Mouse (Mus musculus) adrenal gland, adult 8-10 months (tissue): ENCODE data around the gene Cnn2. TPM values are rescaled to one million over a fixed set of nuclear protein-coding genes. Genes with fewer than 3 reads are reported as not detected.
"Not testable (repeated sequence)": the region's sequence is repeated elsewhere in the genome, so short reads cannot be mapped to it uniquely, and the experiment has no call there.

Source experiments
- DNase-seq: peaks from one replicate; pipeline ENCODE4 v3.0.0; 2022
- total RNA-seq, 4 experiments: library from RNA; stranded (reverse); gene quantifications; 2 replicates each; pipeline ENCODE4 v1.2.4; 2022

Gene Cnn2
- total RNA-seq, 4 experiments from 2014 or later: 23.9 to 36.3 (median 30.0) TPM

GRCm38 (mm10) chr10:80041409-80042060 is 53.2 kb downstream of the Cnn2 start:
- DNase-seq: not testable (repeated sequence)

GRCm38 (mm10) chr10:80044087-80044486 is 55.7 kb downstream of the Cnn2 start:
- no peak for DNase-seq

GRCm38 (mm10) chr10:80045364-80045763 is 57.0 kb downstream of the Cnn2 start:
- DNase-seq: not testable (repeated sequence)

Other genes starting within 250 kb of the Cnn2 start
- gene Polrmt, start 242.0 kb upstream of the Cnn2 start, total RNA-seq: 10 to 100 TPM; 58.5 to 79.0 (median 70.8) TPM
- gene Fgf22, start 233.5 kb upstream of the Cnn2 start, total RNA-seq: 1 to 10 TPM in 2 of 4 experiments, under 1 TPM in 1, not detected in 1; 0.38 to 1.2 (median 1.1) TPM
- gene Rnf126, start 221.6 kb upstream of the Cnn2 start, total RNA-seq: 10 to 100 TPM; 45.2 to 61.9 (median 50.8) TPM
- gene Fstl3, start 211.3 kb upstream of the Cnn2 start, total RNA-seq: 10 to 100 TPM in 2 of 4 experiments, 1 to 10 TPM in 2; 8.8 to 55.0 (median 26.2) TPM
- gene Prss57, start 197.6 kb upstream of the Cnn2 start, total RNA-seq: under 1 TPM in 2 of 4 experiments, not detected in 2; 0.13 to 0.38 TPM
- 100 to 1,000 TPM in 2 of 4 experiments, 10 to 100 TPM in 2; 72.7 to 123 (median 96.1) TPM for gene Palm, start 195.0 kb upstream of the Cnn2 start, total RNA-seq
- gene Misp, start 167.6 kb upstream of the Cnn2 start, total RNA-seq: under 1 TPM; 0.64 to 0.95 (median 0.70) TPM
- 100 to 1,000 TPM; 249 to 275 (median 255) TPM for gene Ptbp1, start 134.2 kb upstream of the Cnn2 start, total RNA-seq
- under 1 TPM in 1 of 4 experiments, not detected in 3; 0.35 TPM for gene Prtn3, start 114.1 kb upstream of the Cnn2 start, total RNA-seq
- gene Plppr3, start 114.0 kb upstream of the Cnn2 start, total RNA-seq: 1 to 10 TPM; 1.7 to 4.3 (median 3.0) TPM
- gene Elane, start 102.3 kb upstream of the Cnn2 start, total RNA-seq: not detected
- gene Cfd, start 97.7 kb upstream of the Cnn2 start, total RNA-seq: 1,000 to 10,000 TPM in 2 of 4 experiments, 100 to 1,000 TPM in 2; 123 to 1,857 (median 821) TPM
- 10 to 100 TPM; 50.9 to 60.7 (median 57.8) TPM for gene Med16, start 79.7 kb upstream of the Cnn2 start, total RNA-seq
- gene Gm26602, start 77.7 kb upstream of the Cnn2 start, total RNA-seq: not detected
- gene Kiss1r, start 71.6 kb upstream of the Cnn2 start, total RNA-seq: 1 to 10 TPM; 1.1 to 5.6 (median 4.0) TPM
- 100 to 1,000 TPM in 3 of 4 experiments, 10 to 100 TPM in 1; 99.4 to 132 (median 112) TPM for gene R3hdm4, start 67.4 kb upstream of the Cnn2 start, total RNA-seq
- gene Arid3a, start 61.5 kb upstream of the Cnn2 start, total RNA-seq: 1 to 10 TPM; 5.3 to 9.8 (median 7.5) TPM
- gene Wdr18, start 28.4 kb upstream of the Cnn2 start, total RNA-seq: 10 to 100 TPM; 31.7 to 43.0 (median 36.6) TPM
- gene Grin3b, start 17.9 kb upstream of the Cnn2 start, total RNA-seq: 1 to 10 TPM in 1 of 4 experiments, under 1 TPM in 1, not detected in 2; 0.83 to 1.4 TPM
- 100 to 1,000 TPM; 132 to 155 (median 141) TPM for gene Tmem259, start 4.3 kb upstream of the Cnn2 start, total RNA-seq
- gene Abca7, start 7.9 kb downstream of the Cnn2 start, total RNA-seq: 10 to 100 TPM; 21.6 to 35.5 (median 27.8) TPM
- gene Arhgap45, start 28.1 kb downstream of the Cnn2 start, total RNA-seq: 10 to 100 TPM in 2 of 4 experiments, 1 to 10 TPM in 2; 6.4 to 10.6 (median 8.5) TPM
- 100 to 1,000 TPM in 1 of 4 experiments, 10 to 100 TPM in 3; 79.1 to 104 (median 94.4) TPM for gene Polr2e, start 51.2 kb downstream of the Cnn2 start, total RNA-seq
- 100 to 1,000 TPM; 697 to 776 (median 769) TPM for gene Gpx4, start 58.6 kb downstream of the Cnn2 start, total RNA-seq
- gene Sbno2, start 117.0 kb downstream of the Cnn2 start, total RNA-seq: 10 to 100 TPM; 27.4 to 54.8 (median 45.1) TPM
- 100 to 1,000 TPM; 127 to 146 (median 143) TPM for gene Stk11, start 127.2 kb downstream of the Cnn2 start, total RNA-seq
- 100 to 1,000 TPM; 380 to 452 (median 425) TPM for gene Atp5d, start 150.0 kb downstream of the Cnn2 start, total RNA-seq
- 10 to 100 TPM; 58.4 to 92.4 (median 81.9) TPM for gene Cbarp, start 152.3 kb downstream of the Cnn2 start, total RNA-seq
- gene Midn, start 159.7 kb downstream of the Cnn2 start, total RNA-seq: 100 to 1,000 TPM in 1 of 4 experiments, 10 to 100 TPM in 3; 56.4 to 145 (median 90.1) TPM
- gene Cirbp, start 177.4 kb downstream of the Cnn2 start, total RNA-seq: 100 to 1,000 TPM in 3 of 4 experiments, 10 to 100 TPM in 1; 44.2 to 234 (median 162) TPM
- 10 to 100 TPM; 18.1 to 22.1 (median 21.7) TPM for gene 1600002K03Rik, start 184.4 kb downstream of the Cnn2 start, total RNA-seq
- gene Efna2, start 190.9 kb downstream of the Cnn2 start, total RNA-seq: 1 to 10 TPM; 2.4 to 5.2 (median 3.3) TPM
- gene Mum1, start 237.8 kb downstream of the Cnn2 start, total RNA-seq: 10 to 100 TPM; 26.5 to 41.6 (median 32.9) TPM